Mouse (Mus musculus) liver, adult 2 months (tissue): ENCODE measurements at regions not wholly inside any gene's neighbourhood (a gene's known extent, or its start where the extent isn't known, plus 50 kb on each side); places are given as distances from the start of the nearest gene placed in this dataset.

ENCODE experiments used
- DNase-seq: peaks from one replicate; pipeline ENCODE4 v3.0.0-alpha.2; 2011; ENCODE audit warnings: low read depth, low spot score; ENCODE audit errors: extremely low read depth
- H3K27ac ChIP-seq: fragments of 200-500 bp; replicated peaks from 2 replicates; pipeline ENCODE4 v1.5.1; 2012; ENCODE audit warnings: low read depth, mild to moderate bottlenecking, control low read depth, inconsistent platforms, low read length; ENCODE audit not compliant: insufficient read depth
- H3K27me3 ChIP-seq: fragments of 200-500 bp; 2 replicates; pipeline ENCODE4 v1.6.1; 2012; ENCODE audit warnings: mild to moderate bottlenecking, moderate library complexity, low read length, inconsistent platforms; ENCODE audit not compliant: control insufficient read depth, insufficient read depth
- H3K36me3 ChIP-seq: fragments of 200-500 bp; 2 replicates; pipeline ENCODE4 v1.6.1; 2012; ENCODE audit warnings: low read length, inconsistent platforms; ENCODE audit not compliant: control insufficient read depth, insufficient read depth
- H3K4me1 ChIP-seq: fragments of 200-500 bp; 2 replicates; pipeline ENCODE4 v1.6.1; 2011; ENCODE audit warnings: low read length; ENCODE audit not compliant: control insufficient read depth, insufficient read depth
- H3K4me3 ChIP-seq: fragments of 200-500 bp; 2 replicates; pipeline ENCODE4 v1.5.1; 2011; ENCODE audit warnings: low read depth, mild to moderate bottlenecking, control low read depth, low read length, moderate library complexity; ENCODE audit not compliant: insufficient read depth
- H3K79me2 ChIP-seq: fragments of 200-500 bp; 2 replicates; pipeline ENCODE4 v1.6.1; 2012; ENCODE audit warnings: inconsistent platforms, mild to moderate bottlenecking, low read length, moderate library complexity; ENCODE audit not compliant: control insufficient read depth, insufficient read depth
- H3K9ac ChIP-seq: fragments of 200-500 bp; 2 replicates; pipeline ENCODE4 v1.6.1; 2012; ENCODE audit warnings: low read depth, mild to moderate bottlenecking, control low read depth, inconsistent platforms, low read length
- CTCF ChIP-seq: fragments of 200-500 bp; IDR thresholded peaks from 2 replicates; pipeline ENCODE4 v1.5.1; 2011; ENCODE audit warnings: low read depth, low read length, control low read depth
- POLR2A ChIP-seq: fragments of 200-500 bp; IDR thresholded peaks from 2 replicates; pipeline ENCODE4 v1.6.1; 2011; ENCODE audit warnings: low read length, control low read depth; ENCODE audit not compliant: insufficient read depth; ENCODE audit errors: extremely low read depth
- WGBS: fragments of 180-500 bp; shearing (Covaris S2); methylation state at CpG from one replicate; pipeline ENCODE4 v1.1.7; 2018; 5-methylcytosine and 5-hydroxymethylcytosine counted together

- 77% methylated on average over 1 of the region's 1 CpGs for WGBS
- H3K9ac ChIP-seq: no peak overlapping the region
- no peaks in the 10 kb centered on the region for H3K27me3 ChIP-seq
- H3K27ac ChIP-seq: no peak overlapping the region
- H3K4me1 ChIP-seq: peaks cover 3% of the 10 kb centered on the region; the same call in 1 of the 2 replicates
- TF ChIP-seq CTCF: no peak
- TF ChIP-seq POLR2A: no peak
- DNase-seq: no peak
- no peaks in the 10 kb centered on the region for H3K79me2 ChIP-seq
- H3K4me3 ChIP-seq: no peak overlapping the region
- no peaks in the 10 kb centered on the region for H3K36me3 ChIP-seq
Measured at GRCm38 (mm10) chr6:36313586-36313985, 74.3 kb upstream of the Chrm2 start.
